Mouse (Mus musculus) lung, adult 2 months (tissue): ENCODE results near the gene Luzp1.

Experiments used
- CTCF ChIP-seq: fragments of 200-500 bp; IDR thresholded peaks from 2 replicates; pipeline ENCODE4 v1.5.1; 2011; ENCODE audit warnings: mild to moderate bottlenecking, low read length, control low read depth; ENCODE audit not compliant: insufficient read depth
- POLR2A ChIP-seq: fragments of 200-500 bp; IDR thresholded peaks from 2 replicates; pipeline ENCODE4 v1.6.1; 2011; ENCODE audit warnings: low read depth, mild to moderate bottlenecking, control low read depth, low read length, borderline replicate concordance; ENCODE audit errors: extremely low read depth

DNA sequence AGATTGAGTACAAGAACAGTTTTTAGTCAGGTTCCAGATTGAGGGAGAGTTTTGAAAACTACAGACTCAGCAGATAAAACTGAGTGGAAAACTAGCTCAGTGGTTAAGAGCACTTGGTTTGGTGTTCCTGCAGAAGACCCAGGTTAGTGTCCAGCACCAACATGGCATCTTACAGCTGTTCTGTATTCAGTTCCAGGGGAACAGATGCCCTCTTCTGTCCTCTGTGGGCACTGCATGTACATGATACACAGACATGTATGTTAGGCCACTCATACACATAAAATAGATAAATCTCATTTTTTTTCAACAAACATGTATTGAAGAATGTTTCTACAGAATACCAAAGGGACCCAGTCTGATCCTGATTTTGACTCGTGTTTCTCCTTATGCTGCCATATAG is 40.3 kb downstream of the Luzp1 start:
- TF ChIP-seq CTCF (peak; percentile 33; the same call in 1 of the 2 replicates), POLR2A (no peak)
